Mouse (Mus musculus) left cerebral cortex, adult 9 months (tissue): ENCODE results near the gene Smarcd1.
"Not testable (repeated sequence)": the region's sequence is repeated elsewhere in the genome, so short reads cannot be mapped to it uniquely, and the experiment has no call there.

Experiments
- DNase-seq, 2 experiments: peaks; one replicate each; pipeline ENCODE4 v3.0.0; 2022; ENCODE audit warnings: low spot score in 2 of 2

Smarcd1 gene

DNA sequence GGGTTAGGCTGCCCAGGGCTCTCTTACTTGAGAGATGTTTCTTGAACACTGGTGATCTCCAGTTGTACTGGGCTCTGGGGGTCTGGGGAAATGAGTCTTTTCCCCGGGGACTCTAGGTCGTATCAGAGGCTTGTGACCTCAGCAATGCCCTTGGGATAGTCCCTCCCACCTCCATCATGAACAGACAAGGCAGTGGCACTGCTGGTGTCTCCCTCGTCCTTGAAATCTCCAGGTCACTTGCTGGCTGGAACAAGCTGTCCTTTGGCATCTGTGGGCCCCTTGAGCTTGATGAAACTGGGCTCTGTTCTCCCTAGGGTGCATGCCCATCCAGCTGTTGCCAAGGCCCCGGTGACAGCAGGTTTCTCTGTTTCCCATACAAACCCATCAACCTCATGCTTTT lies 12.3 kb downstream of the Smarcd1 start:
- peak in 1 of 2 experiments; percentile 24 for DNase-seq

DNA sequence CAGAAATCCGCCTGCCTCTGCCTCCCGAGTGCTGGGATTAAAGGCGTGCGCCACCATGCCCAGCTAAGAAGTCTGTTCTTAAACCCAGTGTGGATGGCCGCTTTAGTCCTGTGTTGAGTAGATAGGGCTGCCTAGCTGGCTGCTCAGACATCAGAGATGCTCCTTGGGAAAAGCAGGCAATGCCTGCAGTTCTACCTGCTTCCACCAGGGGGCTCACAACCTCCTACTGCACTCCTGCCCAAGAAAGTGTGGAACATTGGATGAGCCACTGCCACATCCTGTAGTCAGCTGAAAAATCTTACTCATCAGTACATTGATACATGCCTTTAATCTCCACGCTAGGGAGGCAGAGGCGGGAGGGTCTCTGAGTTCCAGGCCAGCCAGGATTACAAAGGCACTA lies 12.9 kb downstream of the Smarcd1 start:
- DNase-seq: peak in 1 of 2 experiments; percentile 94

GRCm38 (mm10) chr15:99715361-99715865 lies 13.5 kb downstream of the Smarcd1 start:
- DNase-seq: peak in 1 of 2 experiments; percentile 82

DNA sequence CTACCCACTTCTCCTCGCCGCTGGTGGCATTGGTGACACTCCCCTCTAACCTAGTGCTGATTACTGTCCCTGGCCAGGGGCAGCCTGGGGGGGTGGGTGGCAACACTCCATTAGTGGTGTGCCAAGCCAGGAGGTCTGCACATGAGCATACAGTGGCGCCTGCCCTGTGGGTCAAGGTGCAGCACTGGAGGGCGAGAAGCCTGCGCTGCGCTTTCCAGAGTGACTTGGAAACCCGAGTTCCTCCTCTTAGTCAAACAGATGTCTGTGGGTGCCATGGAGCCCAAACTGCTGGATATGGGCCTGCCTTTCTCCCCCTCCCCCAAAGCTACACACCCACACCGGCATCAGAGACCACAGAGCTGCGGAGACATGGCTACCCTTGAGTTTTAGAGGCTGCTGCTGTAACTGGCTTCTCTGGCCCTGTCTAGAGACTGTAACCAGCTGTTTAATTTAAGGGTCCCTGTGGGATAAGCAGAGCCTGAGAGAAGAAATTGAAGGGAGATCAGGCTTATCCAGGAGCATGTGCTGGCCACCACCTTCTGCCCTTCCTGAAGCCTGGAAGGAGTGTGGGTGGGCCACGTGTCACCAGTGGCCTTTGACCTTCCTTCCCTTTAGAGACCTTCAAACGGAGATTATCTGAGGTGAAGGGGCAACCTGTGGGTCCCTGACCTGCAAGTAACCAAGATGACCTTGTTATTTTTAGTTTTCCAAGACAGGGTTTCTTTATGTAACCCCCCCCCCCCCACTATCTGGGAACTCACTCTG lies 14.2 kb downstream of the Smarcd1 start:
- peak in 1 of 2 experiments; percentile 60 for DNase-seq

GRCm38 (mm10) chr15:99716814-99717213 lies 14.9 kb downstream of the Smarcd1 start:
- no peak for DNase-seq

DNA sequence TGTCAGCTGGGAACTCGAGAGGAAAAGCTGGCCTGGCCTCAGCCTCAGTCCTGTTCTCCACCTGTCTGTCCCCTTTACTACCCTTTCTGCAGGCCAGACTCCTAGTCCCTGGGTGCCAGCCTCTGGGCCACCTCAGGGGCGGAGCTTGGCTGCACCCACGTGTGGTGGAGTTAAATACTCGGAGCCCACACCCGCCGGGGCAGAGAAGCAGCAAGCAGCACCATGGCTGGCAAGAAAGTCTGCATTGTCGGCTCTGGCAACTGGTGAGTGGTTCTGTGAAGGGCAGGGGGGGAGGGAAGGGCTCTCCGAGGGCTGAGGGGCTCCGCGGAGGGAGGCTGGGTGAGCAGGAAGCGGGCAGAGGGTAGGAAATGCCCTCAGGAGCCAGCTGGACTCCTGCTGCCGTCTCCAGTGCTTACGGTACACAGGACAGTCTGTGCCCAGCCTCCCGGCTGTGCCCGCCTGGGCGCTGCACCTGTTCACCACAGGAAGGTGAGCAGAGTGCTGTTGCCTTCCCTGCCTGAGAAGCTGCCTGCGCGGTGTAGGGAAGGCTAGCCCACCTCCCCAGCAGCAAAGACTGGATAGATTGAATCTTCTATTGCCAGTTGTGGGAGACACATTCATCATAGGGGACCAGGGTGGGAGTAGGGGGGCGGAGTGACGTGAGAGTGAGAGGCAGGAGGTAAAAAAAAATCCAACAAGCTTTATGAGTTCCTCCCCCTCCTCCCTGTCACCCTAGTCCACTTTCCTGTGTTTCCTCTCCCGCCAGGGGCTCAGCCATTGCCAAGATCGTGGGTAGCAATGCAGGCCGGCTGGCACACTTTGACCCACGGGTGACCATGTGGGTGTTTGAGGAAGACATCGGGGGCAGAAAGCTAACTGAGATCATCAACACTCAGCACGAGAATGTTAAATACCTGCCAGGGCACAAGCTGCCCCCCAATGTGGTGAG lies 15.7 kb downstream of the Smarcd1 start, which contains the start of gene Gpd1:
Gpd1 (plus strand) TSS at position 130 of the 949 bp plus-strand sequence.
- DNase-seq: peak in 1 of 2 experiments; percentile 72

DNA sequence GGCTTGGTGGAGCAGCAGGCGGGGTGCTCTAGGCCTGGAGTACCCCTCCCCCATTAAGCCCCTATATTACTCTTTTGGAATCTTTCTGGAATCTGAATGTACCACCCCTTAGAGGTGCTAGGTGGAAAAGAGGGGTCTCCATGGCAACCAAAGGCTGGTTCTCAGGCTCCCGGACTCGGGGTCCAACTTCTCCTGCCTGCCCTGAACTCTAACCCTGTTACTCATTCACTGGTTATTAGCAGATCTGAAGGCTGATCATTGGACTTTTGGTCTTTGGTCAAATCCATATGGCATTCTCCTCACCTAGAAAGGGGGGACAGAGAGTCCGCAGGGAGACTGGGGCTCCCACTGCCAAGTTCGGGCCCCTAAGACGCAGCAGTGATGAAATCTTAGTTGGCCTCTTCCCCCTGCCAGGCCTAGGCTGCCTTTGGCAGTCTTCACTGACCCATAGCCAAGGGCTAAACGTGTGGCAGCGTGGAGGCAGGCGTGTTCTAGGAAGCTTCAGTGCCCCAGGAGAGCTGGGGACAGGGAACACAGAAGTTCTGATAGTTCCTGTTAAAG lies 16.6 kb downstream of the Smarcd1 start:
- DNase-seq: no peak

DNA sequence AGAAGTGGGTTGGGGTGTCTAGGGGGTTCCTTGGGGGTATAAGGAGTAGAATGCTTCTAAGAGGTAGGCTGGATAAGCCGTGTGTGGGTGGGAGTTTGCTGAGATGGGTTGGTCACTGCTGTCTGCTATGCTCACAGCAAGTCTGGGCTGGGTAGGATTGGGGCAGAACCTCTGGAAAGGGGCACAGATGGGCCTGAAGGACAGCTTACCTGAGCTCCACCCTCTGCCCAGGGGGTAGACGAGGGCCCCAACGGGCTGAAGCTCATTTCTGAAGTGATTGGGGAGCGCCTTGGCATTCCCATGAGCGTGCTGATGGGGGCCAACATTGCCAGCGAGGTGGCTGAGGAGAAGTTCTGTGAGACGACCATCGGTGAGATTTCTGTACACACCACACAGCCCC lies 17.9 kb downstream of the Smarcd1 start:
- DNase-seq: no peak

DNA sequence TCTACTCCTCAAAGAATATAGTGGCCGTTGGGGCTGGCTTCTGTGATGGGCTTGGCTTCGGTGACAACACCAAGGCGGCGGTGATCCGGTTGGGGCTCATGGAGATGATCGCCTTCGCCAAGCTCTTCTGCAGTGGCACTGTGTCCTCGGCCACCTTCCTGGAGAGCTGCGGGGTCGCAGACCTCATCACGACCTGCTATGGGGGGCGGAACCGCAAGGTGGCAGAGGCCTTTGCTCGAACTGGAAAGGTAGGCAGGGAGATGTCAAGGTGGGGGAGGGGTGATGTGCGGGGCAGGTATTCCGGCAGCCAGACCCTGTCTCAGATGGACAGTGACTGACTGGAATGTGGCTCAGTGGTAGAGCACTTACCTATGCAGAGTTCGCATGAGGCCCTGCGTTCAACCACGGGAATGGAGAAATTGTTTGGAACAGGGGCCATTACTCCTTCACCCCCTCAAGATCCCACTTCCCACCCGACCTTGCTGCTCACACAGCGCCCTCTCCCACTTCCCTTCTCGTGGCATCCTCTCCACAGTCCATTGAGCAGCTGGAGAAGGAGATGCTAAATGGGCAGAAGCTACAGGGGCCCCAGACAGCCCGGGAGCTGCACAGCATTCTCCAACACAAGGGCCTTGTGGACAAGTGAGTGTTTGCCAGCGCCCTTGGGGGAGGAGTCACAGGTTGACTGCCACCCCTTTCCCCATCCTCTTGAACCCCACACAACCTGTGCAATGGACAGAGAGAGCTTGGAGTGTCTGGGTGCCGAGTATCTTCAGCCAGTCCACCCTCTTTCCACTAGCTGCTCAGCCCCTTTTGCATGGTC lies 20.2 kb downstream of the Smarcd1 start:
- no peak for DNase-seq

DNA sequence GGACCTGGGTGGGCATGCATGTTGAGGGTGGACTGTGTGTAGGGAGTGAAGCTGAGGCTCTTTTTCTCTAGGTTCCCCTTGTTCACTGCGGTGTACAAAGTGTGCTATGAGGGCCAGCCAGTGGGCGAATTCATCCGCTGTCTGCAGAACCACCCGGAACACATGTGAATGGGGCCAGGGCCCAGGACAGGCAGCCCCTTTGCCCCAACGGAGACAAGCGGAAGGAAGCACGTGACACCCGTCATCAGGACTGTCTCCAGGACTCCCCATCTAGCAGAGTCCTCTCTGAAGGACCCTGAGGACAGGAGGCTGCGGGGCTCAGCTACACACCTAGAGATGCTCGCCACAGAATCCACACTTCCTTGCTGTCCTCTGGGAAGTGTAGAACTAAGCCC lies 21.2 kb downstream of the Smarcd1 start:
- DNase-seq: no peak

DNA sequence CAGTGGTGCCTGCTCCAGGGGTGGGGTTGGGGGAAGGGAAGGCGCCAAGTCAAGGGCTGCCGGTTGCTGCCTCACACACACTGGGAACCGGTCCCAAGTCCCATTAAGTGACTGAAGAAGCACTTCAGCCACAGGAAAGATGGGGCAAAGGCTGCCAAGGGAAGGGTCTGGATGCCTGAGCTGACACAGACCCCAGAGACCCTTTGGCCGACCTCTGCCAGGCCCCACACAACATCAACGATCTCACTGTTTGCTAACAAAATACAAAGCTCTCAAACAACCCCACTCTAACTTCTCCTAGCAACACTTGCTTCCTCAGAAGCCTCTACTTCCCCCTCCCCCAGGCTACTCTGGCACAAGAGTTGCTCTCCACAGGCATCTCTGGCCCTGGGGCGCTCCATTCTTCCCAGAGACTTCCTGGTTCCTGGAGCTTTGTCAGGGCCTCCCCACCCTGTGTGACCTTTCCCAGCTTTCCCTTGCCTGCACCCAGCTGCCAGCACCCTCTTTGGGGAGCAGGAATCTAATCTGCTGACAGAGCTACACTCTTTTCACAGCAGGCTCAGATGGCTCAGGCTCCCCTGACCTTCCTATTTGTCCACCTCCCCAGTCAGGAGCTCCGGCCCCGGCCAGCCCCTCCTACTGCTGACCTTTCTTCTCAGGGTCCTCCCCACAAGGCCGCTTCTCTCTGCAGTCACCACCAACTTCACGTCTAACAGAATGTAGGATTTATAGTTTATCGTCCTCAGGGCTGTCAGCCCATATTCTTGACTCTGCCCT lies 21.8 kb downstream of the Smarcd1 start:
- DNase-seq: peak in 1 of 2 experiments; percentile 70

- DNase-seq: peak in 1 of 2 experiments; percentile 76
Measured at GRCm38 (mm10) chr15:99724292-99725021, 22.5 kb downstream of the Smarcd1 start.

GRCm38 (mm10) chr15:99725341-99726155 lies 23.6 kb downstream of the Smarcd1 start, which contains the start of gene Cox14:
TSS of gene Cox14 (plus strand) at chr15:99725618.
- peak; percentile 98 for DNase-seq

GRCm38 (mm10) chr15:99726549-99726948 lies 24.6 kb downstream of the Smarcd1 start:
- no peak for DNase-seq

- DNase-seq: not testable (repeated sequence)
Measured at GRCm38 (mm10) chr15:99727039-99727438, 25.1 kb downstream of the Smarcd1 start.

DNA sequence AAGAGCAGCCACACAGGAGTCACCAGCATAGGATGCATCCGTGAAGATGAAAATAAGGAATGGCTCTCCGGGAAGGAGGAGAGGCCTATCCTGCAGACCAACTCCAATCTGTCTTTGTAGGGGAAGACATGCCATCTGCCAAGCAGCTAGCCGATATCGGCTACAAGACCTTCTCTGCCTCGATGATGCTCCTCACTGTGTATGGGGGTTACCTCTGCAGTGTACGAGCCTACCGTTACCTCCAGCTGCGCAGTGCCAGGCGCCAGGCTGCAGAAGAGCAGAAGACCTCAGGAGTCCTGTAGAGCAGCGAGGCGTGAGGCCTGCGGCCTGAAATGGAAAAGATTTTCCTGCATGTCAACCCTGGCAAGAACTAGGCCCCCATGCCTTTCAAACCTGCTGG lies 25.6 kb downstream of the Smarcd1 start:
- no peak for DNase-seq

- DNase-seq: no peak
Measured at GRCm38 (mm10) chr15:99728211-99728610, 26.3 kb downstream of the Smarcd1 start.

GRCm38 (mm10) chr15:99729056-99729783 lies 27.3 kb downstream of the Smarcd1 start:
- no peak for DNase-seq
